Mouse (Mus musculus): ENCODE measurements around the gene Ttc30a1.

DNA sequence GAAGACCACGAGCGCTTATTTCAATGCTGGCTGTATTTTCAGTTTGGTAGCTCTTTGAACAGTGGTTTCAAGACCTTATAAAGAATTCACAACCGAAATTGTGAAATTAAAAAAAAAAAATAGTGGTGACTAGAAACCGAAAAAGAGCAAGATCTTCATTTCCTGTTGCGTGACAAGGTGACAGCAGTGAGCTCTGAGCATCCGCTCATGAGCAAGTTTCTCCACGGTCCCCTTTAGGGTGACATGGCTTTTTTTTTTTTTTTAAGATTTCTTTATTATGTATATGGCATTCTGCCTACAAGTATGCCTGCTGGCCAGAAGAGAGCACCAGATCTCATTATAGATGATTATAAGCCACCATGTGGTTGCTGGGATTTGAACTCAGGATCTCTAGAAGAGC is 33.7 kb upstream of the Ttc30a1 start:
- no peak for TF ChIP-seq CTCF (IDR thresholded peaks at IDR 0.05; ENCODE audit: extremely low read depth, insufficient read depth, insufficient read length, insufficient replicate concordance)
- no peak for TF ChIP-seq POLR2A (IDR thresholded peaks at IDR 0.05; ENCODE audit: low read depth, low read length)
